Mouse (Mus musculus): Measurements from ENCODE around the gene Fbxw11. TPM values are rescaled to one million over a fixed set of nuclear protein-coding genes. Genes with fewer than 3 reads are reported as not detected.

Gene Fbxw11
- total RNA-seq, 1 experiment = 45.8 TPM

GRCm38 (mm10) chr11:32623912-32624311 lies 18.6 kb upstream of the Fbxw11 start:
- DNase-seq (ENCODE audit: low read depth, low spot score) = no peak
- Histone ChIP-seq H3K27ac (ENCODE audit: insufficient read depth, low read depth, low read length, poor library complexity, severe bottlenecking) (no peak overlapping the region), H3K4me3 (ENCODE audit: insufficient read depth in 1 of 2, low read depth in 1 of 2, low read length in 2 of 2, poor library complexity in 1 of 2, severe bottlenecking in 1 of 2) (no peak overlapping the region), H3K36me3 (ENCODE audit: control insufficient read depth, insufficient read depth, low read length, poor library complexity, severe bottlenecking) (peaks cover 3% of the 10 kb centered on the region; the same call in 1 of the 2 replicates), H3K9me3 (ENCODE audit: control insufficient read depth, insufficient read depth, low read depth, low read length) (no peaks in the 10 kb centered on the region), H3K4me1 (ENCODE audit: control insufficient read depth in 2 of 2, insufficient read depth in 2 of 2, low read length in 2 of 2, poor library complexity in 1 of 2) (0 out of 4 replicates have a peak, but pooled peaks cover 0 to 4% of the 10 kb centered on the region in 2 experiments), H3K9ac (ENCODE audit: insufficient read depth, low read depth, low read length, poor library complexity, severe bottlenecking) (no peak overlapping the region)
- TF ChIP-seq CHD2 (IDR thresholded peaks at IDR 0.05; ENCODE audit: low read depth, low read length) (no peak), HCFC1 (IDR thresholded peaks at IDR 0.05; ENCODE audit: borderline replicate concordance, insufficient read depth, low read length) (no peak), ZNF384 (IDR thresholded peaks at IDR 0.05; ENCODE audit: low read depth, low read length) (no peak), MAFK (IDR thresholded peaks at IDR 0.05; ENCODE audit: insufficient read depth, low read depth, low read length) (no peak), ZC3H11A (IDR thresholded peaks at IDR 0.05; ENCODE audit: borderline replicate concordance, low read depth, low read length) (no peak)
- in situ Hi-C loops (cut with MboI; ENCODE audit: low sequenced_read_pairs in 2 of 2, unreplicated experiment in 2 of 2) = no loop called here

GRCm38 (mm10) chr11:32625677-32626076 lies 16.8 kb upstream of the Fbxw11 start:
- Histone ChIP-seq H3K9me3 (ENCODE audit: control insufficient read depth, insufficient read depth, low read depth, low read length) (no peaks in the 10 kb centered on the region), H3K36me3 (ENCODE audit: control insufficient read depth, insufficient read depth, low read length, poor library complexity, severe bottlenecking) (peaks cover 3% of the 10 kb centered on the region; the same call in 1 of the 2 replicates), H3K27ac (ENCODE audit: insufficient read depth, low read depth, low read length, poor library complexity, severe bottlenecking) (no peak overlapping the region), H3K4me3 (ENCODE audit: insufficient read depth in 1 of 2, low read depth in 1 of 2, low read length in 2 of 2, poor library complexity in 1 of 2, severe bottlenecking in 1 of 2) (no peak overlapping the region), H3K9ac (ENCODE audit: insufficient read depth, low read depth, low read length, poor library complexity, severe bottlenecking) (no peak overlapping the region), H3K4me1 (ENCODE audit: control insufficient read depth in 2 of 2, insufficient read depth in 2 of 2, low read length in 2 of 2, poor library complexity in 1 of 2) (0 out of 4 replicates have a peak, but pooled peaks cover 0 to 2% of the 10 kb centered on the region in 2 experiments)
- DNase-seq (ENCODE audit: low read depth, low spot score) = no peak
- TF ChIP-seq HCFC1 (IDR thresholded peaks at IDR 0.05; ENCODE audit: borderline replicate concordance, insufficient read depth, low read length) (no peak), ZC3H11A (IDR thresholded peaks at IDR 0.05; ENCODE audit: borderline replicate concordance, low read depth, low read length) (no peak), ZNF384 (IDR thresholded peaks at IDR 0.05; ENCODE audit: low read depth, low read length) (no peak), MAFK (IDR thresholded peaks at IDR 0.05; ENCODE audit: insufficient read depth, low read depth, low read length) (no peak), CHD2 (IDR thresholded peaks at IDR 0.05; ENCODE audit: low read depth, low read length) (no peak)
- in situ Hi-C loops (cut with MboI; ENCODE audit: low sequenced_read_pairs in 2 of 2, unreplicated experiment in 2 of 2) = no loop called here

GRCm38 (mm10) chr11:32626079-32626478 lies 16.4 kb upstream of the Fbxw11 start:
- Histone ChIP-seq H3K36me3 (ENCODE audit: control insufficient read depth, insufficient read depth, low read length, poor library complexity, severe bottlenecking) (peaks cover 3% of the 10 kb centered on the region; the same call in 1 of the 2 replicates), H3K4me1 (ENCODE audit: control insufficient read depth in 2 of 2, insufficient read depth in 2 of 2, low read length in 2 of 2, poor library complexity in 1 of 2) (0 out of 4 replicates have a peak, but pooled peaks cover 0 to 2% of the 10 kb centered on the region in 2 experiments), H3K27ac (ENCODE audit: insufficient read depth, low read depth, low read length, poor library complexity, severe bottlenecking) (no peak overlapping the region), H3K4me3 (ENCODE audit: insufficient read depth in 1 of 2, low read depth in 1 of 2, low read length in 2 of 2, poor library complexity in 1 of 2, severe bottlenecking in 1 of 2) (no peak overlapping the region), H3K9me3 (ENCODE audit: control insufficient read depth, insufficient read depth, low read depth, low read length) (no peaks in the 10 kb centered on the region), H3K9ac (ENCODE audit: insufficient read depth, low read depth, low read length, poor library complexity, severe bottlenecking) (no peak overlapping the region)
- DNase-seq (ENCODE audit: low read depth, low spot score) = no peak
- in situ Hi-C loops (cut with MboI; ENCODE audit: low sequenced_read_pairs in 2 of 2, unreplicated experiment in 2 of 2) = no loop called here
- TF ChIP-seq MAFK (IDR thresholded peaks at IDR 0.05; ENCODE audit: insufficient read depth, low read depth, low read length) (no peak), ZC3H11A (IDR thresholded peaks at IDR 0.05; ENCODE audit: borderline replicate concordance, low read depth, low read length) (no peak), ZNF384 (IDR thresholded peaks at IDR 0.05; ENCODE audit: low read depth, low read length) (no peak), CHD2 (IDR thresholded peaks at IDR 0.05; ENCODE audit: low read depth, low read length) (no peak)

GRCm38 (mm10) chr11:32627900-32628299 lies 14.6 kb upstream of the Fbxw11 start:
- in situ Hi-C loops (cut with MboI; ENCODE audit: low sequenced_read_pairs in 2 of 2, unreplicated experiment in 2 of 2) = no loop called here
- no peaks in the 10 kb centered on the region; the same call in 1 of the 2 replicates for H3K36me3 ChIP-seq (ENCODE audit: control insufficient read depth, insufficient read depth, low read length, poor library complexity, severe bottlenecking)
- TF ChIP-seq CHD2 (IDR thresholded peaks at IDR 0.05; ENCODE audit: low read depth, low read length) (no peak), ZNF384 (IDR thresholded peaks at IDR 0.05; ENCODE audit: low read depth, low read length) (no peak)
- H3K9ac ChIP-seq (ENCODE audit: insufficient read depth, low read depth, low read length, poor library complexity, severe bottlenecking) = no peak overlapping the region
- H3K9me3 ChIP-seq (ENCODE audit: control insufficient read depth, insufficient read depth, low read depth, low read length) = no peaks in the 10 kb centered on the region
- no peak for DNase-seq (ENCODE audit: low read depth, low spot score)
- no peak overlapping the region for H3K27ac ChIP-seq (ENCODE audit: insufficient read depth, low read depth, low read length, poor library complexity, severe bottlenecking)
- 0 out of 4 replicates have a peak, but pooled peaks cover 0 to 1% of the 10 kb centered on the region in 2 experiments for H3K4me1 ChIP-seq (ENCODE audit: control insufficient read depth in 2 of 2, insufficient read depth in 2 of 2, low read length in 2 of 2, poor library complexity in 1 of 2)
- H3K4me3 ChIP-seq (ENCODE audit: insufficient read depth in 1 of 2, low read depth in 1 of 2, low read length in 2 of 2, poor library complexity in 1 of 2, severe bottlenecking in 1 of 2) = no peak overlapping the region

GRCm38 (mm10) chr11:32629713-32630211 lies 12.8 kb upstream of the Fbxw11 start:
- Histone ChIP-seq H3K4me1 (ENCODE audit: control insufficient read depth in 2 of 2, insufficient read depth in 2 of 2, low read length in 2 of 2, poor library complexity in 1 of 2) (0 out of 4 replicates have a peak, but pooled peaks cover 0 to 1% of the 10 kb centered on the region in 2 experiments), H3K27ac (ENCODE audit: insufficient read depth, low read depth, low read length, poor library complexity, severe bottlenecking) (no peak overlapping the region), H3K36me3 (ENCODE audit: control insufficient read depth, insufficient read depth, low read length, poor library complexity, severe bottlenecking) (no peaks in the 10 kb centered on the region), H3K4me3 (ENCODE audit: insufficient read depth in 1 of 2, low read depth in 1 of 2, low read length in 2 of 2, poor library complexity in 1 of 2, severe bottlenecking in 1 of 2) (no peak overlapping the region), H3K9ac (ENCODE audit: insufficient read depth, low read depth, low read length, poor library complexity, severe bottlenecking) (no peak overlapping the region), H3K9me3 (ENCODE audit: control insufficient read depth, insufficient read depth, low read depth, low read length) (no peaks in the 10 kb centered on the region)
- no peak for DNase-seq (ENCODE audit: low read depth, low spot score)
- in situ Hi-C loops (cut with MboI; ENCODE audit: low sequenced_read_pairs in 2 of 2, unreplicated experiment in 2 of 2) = no loop called here
- TF ChIP-seq ZC3H11A (IDR thresholded peaks at IDR 0.05; ENCODE audit: borderline replicate concordance, low read depth, low read length) (no peak), CHD2 (IDR thresholded peaks at IDR 0.05; ENCODE audit: low read depth, low read length) (no peak), ZNF384 (IDR thresholded peaks at IDR 0.05; ENCODE audit: low read depth, low read length) (no peak), MAFK (IDR thresholded peaks at IDR 0.05; ENCODE audit: insufficient read depth, low read depth, low read length) (no peak), HCFC1 (IDR thresholded peaks at IDR 0.05; ENCODE audit: borderline replicate concordance, insufficient read depth, low read length) (no peak)
